Mouse (Mus musculus) thymus, postnatal 25 days (tissue): Measurements from ENCODE around the gene Arhgef10l.
"Not testable (repeated sequence)": the region's sequence is repeated elsewhere in the genome, so short reads cannot be mapped to it uniquely, and the experiment has no call there.

Experiments
- DNase-seq: peaks from one replicate; pipeline ENCODE4 v3.0.0; 2022

The Arhgef10l gene

DNA sequence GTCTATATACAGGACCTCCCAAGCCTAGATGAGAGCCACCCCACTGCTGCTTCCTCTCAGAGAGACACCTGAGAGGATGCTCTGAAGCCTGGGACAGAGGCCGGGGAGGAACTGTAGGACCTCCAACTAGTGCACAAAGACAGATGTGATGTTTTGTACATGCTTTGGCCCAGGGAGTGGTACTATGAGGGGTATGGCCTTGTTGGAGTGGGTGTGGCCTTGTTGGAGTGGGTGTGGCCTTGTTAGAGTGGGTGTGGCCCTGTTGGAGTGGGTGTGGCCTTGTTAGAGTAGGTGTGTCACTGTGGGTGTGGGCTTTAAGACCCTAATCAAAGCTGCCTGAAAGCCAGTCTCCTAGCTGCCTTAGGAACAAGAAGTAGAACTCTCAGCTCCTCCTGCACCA is 101.4 kb downstream of the Arhgef10l start:
- not testable (repeated sequence) for DNase-seq

DNA sequence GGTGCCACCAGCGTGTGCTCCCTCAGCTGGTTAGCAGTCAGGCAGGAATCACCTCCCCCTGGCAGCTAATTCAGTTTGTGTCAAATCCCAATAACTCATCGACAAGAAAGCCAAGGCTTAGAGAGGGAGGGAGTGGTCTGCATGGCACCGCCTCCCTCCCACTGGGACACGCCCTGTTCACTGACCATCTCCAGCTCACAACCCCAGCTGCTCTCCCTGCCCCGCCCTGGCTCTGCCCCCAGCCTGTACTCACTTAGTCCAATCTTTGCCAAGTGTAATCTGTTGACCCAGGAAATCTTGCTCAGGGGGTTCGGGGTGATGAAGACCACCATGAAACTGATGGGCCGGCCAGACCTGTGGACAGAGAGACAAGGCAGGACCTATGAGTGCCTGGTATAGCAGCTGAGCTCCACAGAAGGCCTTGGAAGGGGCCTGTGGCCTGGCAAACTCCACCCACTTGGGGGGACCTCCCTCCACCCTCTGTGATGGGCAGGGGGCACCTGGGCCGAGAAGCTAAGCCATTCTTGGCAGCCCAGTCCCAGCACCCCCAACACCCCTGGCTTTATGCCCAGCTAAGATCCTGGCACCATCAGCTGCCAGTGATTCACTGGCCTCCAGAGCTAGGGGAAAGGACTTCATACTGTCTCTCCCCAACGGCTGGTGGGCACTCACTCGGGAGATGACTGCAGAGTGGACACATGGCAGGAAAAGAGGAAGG is 103.2 kb downstream of the Arhgef10l start:
- DNase-seq, result no peak

DNA sequence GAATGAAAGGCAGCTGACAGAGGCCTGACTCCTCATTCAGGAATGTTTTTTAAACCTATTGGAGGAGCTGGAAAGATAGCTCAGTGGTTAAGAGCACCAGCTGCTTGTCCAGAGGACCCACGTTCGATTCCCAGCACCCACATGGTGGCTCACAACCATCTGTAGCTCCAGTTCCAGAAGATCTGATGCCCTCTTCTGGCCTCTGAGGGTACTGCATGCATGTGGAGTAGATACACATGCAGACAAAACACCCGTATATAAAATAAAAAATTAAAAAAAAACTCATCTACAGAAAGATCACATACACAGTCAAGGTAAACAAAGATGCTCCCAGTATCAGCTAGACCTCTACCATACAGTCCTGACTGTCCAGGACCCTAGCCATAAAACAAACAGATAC is 104.1 kb downstream of the Arhgef10l start:
- no peak for DNase-seq

DNA sequence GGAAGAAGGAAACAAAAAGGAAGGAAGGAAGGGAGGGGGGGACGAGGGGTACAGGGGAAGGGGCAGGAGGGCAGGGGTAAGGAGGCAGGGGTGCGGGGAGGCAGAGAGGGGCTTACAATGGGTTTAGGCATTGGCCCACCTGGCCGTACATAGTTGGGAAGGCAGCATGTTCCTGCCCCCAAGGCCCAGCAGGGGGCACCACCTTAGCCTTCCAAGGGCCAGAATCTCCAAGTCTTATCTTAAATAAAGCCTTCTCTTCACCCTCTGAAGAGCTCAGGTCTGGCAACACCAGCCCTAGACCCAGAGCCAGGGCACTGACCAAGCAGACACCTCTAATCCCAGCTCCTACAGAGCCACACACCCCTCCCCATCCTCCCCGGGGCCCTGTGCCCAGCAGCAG is 106.0 kb downstream of the Arhgef10l start:
- peak; percentile 23 for DNase-seq

DNA sequence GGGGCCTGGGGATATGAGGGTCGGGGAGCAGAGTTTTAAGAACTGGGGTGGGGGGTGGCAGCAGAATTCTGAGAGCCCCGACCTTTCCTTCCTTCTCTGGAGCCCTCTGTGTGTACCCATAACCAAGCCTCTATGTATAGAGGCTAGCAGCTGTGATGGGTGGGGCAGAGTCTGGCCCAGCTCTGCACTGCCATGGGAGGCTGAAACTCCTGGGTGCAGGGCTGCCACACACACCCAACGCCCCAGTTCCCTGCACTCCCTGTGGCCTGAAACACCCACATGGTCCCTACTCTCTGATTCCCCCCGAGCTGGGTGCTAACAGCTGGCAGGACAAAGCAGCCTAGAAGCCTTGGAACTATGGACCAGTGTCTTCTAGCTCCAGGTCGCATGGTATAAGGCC is 107.6 kb downstream of the Arhgef10l start:
- DNase-seq, result no peak

DNA sequence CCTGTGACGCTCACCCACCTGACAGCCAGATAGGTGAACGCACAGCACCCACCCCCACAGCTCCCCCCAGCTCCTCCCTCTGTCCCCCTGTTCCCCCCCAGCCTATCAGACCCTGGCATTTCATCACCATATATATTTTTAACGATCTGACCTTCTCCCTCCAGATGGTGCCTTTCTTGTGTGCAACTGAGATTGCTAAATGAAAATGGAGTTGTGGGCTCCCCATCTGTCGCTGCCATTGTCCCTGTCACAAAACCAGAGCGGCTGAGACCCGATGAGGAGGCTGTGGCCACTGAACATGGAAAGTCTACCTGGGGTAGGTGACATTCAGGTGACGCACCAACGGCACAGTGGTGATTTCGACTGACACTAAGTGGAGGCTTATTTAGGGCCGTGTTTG is 109.3 kb downstream of the Arhgef10l start:
- no peak for DNase-seq

DNA sequence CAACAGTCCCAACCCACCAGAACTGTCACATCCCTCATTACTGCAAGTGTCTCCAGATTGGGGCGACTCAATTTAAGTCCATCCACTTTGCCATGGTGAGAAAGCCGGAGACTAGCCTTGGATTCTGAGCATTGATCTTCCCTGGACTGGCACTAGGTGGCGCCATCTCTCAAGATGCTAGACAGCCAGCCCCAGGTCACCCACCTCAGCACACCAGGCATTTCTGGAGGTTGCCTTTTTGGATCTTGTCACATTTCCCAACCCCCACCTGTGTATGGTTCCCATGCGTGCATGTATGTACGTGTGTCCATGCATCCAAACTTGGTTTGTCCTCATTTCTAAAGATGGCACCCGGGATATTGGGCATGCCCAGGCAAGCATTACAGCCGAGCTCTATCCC is 110.5 kb downstream of the Arhgef10l start:
- DNase-seq, result peak; percentile 68

DNA sequence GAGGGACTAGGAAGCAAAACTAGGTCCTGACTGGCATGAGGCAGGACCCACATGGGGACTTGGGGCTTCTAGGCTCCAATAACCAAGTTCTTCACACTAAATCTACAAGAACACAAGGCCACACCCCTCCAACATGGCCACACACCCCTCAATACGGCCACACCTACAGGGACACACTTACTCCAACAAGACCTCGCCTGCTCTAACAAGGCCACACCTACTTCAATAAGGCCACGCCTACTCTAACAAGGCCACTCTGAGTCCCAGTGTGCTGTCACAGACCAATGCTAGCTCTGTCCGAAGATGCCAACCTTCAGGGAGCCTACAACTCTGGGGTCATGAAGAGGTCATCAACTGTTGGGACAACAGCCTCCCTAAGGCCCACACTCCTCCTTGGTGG is 111.3 kb downstream of the Arhgef10l start:
- DNase-seq, result no peak

DNA sequence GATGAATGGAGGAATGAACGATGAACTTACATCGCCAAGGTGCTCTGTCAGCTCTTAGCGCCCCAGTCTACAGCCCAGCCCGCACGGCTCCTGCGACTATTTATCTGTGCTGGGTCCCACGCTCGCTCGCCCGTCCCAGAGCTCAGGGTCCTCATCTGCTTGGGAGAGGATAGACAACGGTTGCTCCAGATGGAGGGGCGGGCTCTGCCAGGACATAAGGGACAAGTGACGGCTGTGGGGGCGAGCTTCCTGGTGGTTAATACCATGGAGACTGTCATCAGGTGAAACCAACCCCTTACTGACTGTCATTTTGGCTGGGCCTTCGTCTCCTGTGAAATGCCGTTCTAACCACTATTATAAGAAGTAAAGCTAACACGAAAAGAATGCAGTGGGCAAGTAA is 114.0 kb downstream of the Arhgef10l start:
- no peak for DNase-seq

DNA sequence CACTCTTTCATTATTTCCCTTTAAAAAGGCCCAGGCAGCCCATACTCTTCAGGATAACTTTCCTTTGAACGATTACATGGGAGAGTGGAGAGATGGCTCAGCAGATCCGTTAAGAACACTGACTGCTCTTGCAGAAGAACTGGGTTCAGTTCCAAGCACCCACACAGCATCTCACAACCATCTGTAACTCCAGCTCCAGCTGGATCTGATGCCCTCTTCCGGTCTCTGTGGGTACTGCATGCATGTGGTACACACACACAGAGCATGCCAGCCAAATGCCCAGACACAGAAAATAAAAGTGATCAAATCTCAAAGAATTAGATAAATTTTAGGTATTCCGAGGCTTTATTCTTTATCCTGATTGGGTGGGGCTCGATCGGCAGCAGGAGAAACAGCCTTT is 115.1 kb downstream of the Arhgef10l start:
- DNase-seq, result no peak

DNA sequence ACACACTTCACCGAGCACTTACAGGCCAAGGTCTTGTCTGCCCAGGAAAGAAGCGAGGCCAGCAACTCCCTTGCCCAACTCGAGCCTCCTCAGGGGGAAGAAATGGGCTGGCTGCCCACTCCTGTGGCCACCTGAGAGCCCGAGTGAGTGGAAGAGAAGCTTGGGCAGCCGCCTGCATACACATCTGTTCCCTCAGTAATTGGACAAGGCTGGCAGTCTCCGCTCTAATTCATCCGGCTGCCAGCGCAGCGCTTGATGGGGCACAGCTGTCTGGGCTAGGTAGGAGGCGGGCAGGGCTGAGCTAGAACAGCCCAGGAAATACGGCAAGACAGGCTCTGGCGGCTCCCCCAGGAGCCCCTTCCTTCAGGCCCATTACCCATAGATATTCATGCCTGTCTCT is 115.8 kb downstream of the Arhgef10l start:
- DNase-seq, result no peak

DNA sequence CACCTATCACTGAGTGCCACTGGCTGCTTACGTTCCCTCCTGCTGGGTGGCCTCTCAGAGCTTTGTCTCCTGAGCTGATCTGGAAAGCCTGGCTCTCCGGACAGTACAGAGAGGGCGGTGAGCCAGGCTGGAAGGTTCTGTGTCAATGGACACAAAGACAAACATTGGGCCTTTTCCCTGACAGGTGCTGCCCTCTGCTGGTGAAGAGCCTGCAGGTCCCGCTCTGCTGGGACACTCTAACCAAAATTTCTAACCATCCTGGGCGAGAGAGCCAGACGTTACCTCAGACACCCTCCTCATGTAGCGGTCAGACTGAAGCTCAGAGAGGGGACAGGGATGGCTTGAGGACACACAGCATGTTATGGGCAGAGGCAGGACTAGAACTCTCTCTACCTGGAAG is 118.3 kb downstream of the Arhgef10l start:
- DNase-seq, result peak; percentile 47

DNA sequence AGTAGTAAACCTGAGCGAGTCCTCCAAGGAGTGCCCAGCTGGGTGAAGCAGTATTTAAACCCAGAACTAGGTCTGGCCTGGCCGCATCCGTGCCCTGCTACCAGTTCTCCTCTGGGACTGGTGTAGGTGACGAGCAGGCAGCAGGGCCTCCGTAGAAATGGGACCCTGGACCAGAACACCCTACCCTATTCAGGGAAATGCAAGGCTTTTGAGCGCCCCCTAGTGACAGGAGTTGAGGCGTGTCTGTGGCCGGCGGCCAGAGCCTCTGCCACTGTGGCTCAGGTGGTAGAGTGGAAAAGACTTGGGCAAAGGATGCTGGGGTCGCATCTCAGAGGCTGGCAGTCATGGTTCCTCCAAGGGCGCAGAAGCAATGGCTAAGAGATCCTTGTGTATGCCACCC is 126.7 kb downstream of the Arhgef10l start:
- peak; percentile 46 for DNase-seq

DNA sequence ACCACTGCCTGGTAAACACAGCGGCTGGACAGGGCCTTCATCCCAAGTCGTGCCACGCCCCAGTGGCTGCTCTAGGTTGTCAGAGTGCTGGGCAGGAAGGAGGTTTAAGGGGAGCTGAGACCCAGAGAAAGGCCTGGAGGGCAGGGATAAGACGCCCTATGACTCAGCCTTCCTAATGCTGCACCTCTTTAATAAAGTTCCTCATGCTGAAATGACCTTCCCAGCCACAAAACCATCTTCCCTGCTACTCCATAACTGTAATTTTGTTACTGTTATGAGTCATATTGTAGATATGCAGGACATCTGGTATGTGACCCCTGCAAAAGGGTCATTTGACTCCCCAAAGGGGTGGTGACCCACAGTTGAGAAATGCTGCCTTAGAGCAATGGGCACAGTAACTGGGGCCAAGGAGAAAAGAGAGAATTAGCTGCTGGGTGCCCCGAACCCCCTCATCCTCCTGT is 128.2 kb downstream of the Arhgef10l start:
- DNase-seq, result no peak

DNA sequence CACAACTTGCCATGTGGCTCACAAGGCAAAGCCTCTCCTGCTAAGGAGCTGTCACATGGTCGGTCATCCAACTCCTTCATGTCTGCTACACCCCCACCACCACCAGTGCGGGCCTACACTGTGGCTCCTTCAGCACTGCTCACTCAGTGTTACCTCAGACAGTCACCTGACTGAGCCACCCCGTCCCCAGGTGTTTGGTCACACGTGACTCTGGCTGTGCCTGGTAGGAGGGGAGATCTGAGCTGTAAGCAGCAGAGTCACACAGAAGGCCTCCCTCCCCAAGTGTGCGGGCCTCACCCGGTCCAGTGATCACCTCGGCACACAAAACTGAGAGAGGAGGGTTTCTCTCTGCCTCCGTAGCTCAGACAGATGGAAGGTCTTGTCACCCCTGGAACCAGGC is 130.5 kb downstream of the Arhgef10l start:
- no peak for DNase-seq

DNA sequence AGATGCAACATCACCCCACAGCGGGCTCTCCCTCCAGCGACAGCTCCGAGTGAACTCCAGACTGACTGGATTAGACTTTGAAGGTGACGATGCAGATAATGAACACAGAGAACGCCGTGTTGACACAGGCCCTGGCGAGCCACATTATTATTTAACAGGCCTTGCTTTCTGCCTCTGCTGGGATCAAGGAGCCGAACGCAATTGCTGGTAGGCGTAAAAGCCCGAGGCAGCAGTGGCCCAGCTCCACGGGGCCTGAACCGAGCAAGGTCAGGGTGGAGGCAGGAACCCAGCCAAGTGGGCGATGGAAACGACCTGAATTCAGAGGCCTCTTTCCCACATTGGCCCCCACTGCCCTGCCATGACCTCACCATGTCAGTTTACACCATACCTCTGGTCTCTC is 133.5 kb downstream of the Arhgef10l start:
- no peak for DNase-seq

DNA sequence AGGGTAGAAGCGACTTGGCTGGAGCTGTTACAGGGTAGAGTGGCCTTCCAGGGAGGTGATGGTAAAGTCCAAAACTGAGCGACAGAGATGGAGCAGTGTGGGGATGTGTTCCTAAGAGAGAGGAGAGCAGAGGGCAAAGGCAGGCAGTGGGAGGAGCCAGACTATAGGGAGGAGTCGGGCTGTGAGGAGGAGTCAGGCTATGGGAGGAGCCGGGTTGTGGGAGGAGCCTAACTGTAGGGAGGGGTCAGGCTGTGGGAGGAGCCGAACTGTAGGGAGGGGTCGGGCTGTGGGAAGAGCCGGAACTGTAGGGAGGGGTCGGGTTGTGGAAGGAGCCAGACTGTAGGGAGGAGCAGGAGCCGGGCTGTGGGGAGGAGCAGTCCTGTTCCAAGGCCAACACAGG is 134.8 kb downstream of the Arhgef10l start:
- DNase-seq, result no peak

DNA sequence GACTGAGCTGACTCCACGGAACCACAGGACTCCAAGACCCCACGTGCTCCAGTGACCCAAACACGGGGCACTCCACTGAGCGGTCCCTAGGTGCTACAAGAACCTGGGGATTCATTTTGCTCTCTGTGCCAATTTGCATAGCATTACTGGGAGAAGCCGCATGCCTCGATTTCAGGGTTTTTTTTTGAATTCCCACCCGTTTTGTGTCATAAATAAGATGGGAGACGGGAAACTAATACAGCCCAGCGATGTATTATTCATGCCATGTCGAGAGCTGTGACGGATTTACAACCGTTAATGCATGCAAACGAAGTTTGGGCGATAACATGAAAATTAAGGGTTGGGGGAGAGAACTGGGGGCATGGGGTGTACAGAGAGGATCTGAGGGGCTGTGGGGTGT is 136.1 kb downstream of the Arhgef10l start:
- DNase-seq, result no peak

DNA sequence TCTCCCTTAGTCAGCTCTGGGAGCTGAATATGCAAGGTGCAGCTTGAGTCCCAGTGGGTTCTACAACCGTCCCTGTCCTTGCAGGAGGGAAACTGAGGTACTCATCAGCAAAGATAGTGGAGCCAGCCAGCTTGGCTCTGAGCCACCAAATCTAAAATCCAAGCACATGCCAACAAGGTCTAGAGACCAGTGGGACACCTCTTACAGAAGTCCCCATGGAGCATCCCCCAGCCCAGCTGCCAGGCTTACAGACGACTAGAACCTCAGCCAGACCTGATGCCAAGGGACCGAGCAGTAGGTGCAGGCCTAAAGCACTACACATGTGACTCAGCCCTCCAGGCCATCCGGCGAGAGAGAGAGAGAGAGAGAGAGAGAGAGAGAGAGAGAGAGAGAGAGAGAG is 137.4 kb downstream of the Arhgef10l start:
- DNase-seq, result no peak

DNA sequence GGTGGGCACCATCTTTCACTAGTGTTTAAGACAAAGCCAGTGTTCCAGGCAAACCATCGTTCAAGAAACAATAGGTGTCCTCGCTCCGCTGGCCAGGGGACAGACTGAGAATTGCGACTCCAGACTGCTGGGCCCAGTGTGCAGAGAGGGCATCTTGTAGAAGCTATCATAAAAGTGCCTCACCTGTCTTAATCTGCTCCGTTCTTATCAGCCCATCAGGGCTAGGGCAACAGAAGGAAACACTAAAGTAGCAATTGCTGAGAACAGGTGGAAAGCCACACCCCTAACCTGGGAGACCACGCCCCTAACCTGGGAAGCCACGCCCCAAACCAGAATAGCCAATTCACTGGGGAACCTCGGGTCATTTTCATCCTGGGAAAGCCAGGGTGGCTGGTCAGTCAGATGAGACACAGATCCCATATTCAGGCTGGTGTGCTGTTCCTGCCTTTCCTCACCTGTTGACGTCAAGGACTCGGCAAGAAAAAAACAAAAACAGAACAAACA is 140.1 kb downstream of the Arhgef10l start:
- DNase-seq, result no peak

DNA sequence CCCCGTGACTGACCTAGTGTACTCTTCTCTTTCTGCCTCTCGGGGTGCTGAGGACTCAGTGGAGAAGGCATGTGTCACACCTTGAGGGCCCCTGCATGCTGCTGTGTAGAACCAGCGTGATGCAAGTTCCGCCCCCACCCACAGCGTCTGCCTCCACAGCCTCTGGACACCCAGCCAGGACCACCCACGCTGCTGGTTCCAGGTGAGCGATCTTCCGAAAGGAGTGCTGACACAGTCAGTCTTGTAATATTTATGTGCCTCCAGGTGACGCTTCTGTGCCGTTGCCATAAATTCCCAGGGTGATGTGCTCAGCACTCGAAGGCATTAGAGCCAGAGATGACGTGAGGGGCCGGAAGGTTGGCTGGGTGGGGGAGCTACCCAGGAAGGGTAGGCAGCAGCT is 140.9 kb downstream of the Arhgef10l start:
- DNase-seq, result no peak

DNA sequence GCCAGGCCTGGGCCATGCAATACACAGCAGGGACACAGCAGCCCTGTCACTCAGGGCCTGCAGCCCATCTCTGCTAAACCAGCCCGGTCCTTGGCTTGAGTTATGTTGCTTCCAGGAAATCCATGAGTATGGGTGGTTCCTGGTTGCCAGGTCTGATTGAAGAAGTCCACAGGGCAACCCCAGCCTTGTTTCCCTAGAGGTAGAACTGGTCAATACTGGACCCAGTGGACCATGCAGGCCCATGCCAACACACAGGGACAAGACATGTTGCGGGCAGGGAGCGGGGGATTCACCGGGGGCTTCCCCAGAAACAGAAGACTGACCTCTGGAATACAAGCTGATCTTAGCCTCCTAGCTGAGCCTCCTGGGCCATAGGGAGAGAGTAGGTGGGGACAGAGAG is 142.9 kb downstream of the Arhgef10l start:
- DNase-seq, result no peak

DNA sequence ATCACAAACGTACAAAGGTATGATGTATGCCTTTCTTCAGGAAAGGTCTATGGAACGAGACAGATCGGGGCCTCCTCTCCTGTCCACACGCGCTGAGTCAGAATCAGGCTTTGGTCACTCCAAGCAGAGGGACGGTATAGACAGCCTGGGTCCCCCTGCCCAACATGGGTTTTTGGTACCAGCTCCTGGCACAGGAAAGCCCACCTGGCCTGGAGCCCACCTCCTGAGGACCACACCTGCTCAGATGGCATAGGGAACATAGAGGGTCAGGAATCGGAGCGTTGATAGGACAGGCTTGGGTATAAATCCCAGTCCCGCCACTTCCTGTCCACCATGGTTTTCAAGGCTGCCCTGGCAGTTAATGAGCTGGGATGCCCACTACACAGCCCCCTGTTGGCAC is 145.1 kb downstream of the Arhgef10l start:
- DNase-seq, result no peak

DNA sequence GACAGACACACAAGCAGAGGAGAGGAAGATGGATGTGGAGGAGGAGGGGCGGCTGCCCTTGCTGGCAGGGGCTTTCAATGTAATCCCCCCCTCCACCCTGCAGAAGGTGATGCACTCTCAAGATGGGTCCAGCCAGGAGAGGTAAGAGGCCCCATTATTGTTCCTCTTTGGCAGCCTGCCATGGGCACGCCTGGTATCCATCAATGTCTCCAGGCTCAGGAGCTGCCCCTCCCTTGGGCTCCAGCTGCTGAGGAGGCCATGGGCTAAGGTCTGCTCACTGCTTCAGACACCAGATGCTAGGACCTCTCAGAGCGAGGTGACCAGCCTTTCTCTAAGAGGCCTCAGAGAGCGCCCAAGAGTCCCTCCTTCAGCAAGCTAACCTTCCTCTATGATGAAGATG is 152.0 kb downstream of the Arhgef10l start:
- no peak for DNase-seq

DNA sequence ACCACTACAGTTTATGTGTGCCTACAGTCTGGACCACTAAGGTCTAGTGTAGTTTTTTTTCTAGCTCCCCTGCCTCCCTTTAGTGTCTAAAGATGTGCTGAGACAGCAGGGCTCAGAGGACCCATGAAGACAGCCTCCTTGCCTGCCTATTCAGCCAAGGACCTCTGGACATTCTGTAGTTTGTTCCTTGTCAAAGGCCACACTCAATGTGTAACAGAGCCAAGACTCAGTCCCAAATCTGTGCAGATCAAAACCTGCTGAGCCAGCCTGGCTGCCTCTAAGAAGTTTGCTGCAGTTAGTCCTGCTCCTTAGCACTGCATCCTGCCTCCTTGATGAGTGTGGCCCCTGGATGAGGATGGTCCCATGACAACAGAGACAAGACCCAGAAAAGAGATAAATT is 156.0 kb downstream of the Arhgef10l start:
- no peak for DNase-seq
